Mouse (Mus musculus) kidney, postnatal 10 days (tissue): Measurements from ENCODE around the gene Col19a1.

ENCODE experiments used
- DNase-seq: peaks from one replicate; pipeline ENCODE4 v3.0.0; 2021; ENCODE audit warnings: mixed read lengths

The Col19a1 gene

GRCm38 (mm10) chr1:24225825-24226526, 361.3 kb downstream of the Col19a1 start:
- no peak for DNase-seq

GRCm38 (mm10) chr1:24222981-24223612, 364.2 kb downstream of the Col19a1 start:
- DNase-seq, result no peak

- no peak for DNase-seq
Measured at GRCm38 (mm10) chr1:24222231-24222630, 365.0 kb downstream of the Col19a1 start.

- no peak for DNase-seq
Measured at GRCm38 (mm10) chr1:24219041-24219440, 368.2 kb downstream of the Col19a1 start.
